Mouse (Mus musculus): ENCODE measurements around the gene Ifi35. TPM values are rescaled to one million over a fixed set of nuclear protein-coding genes. Genes with fewer than 3 reads are reported as not detected.
"Not testable (repeated sequence)": the region's sequence is repeated elsewhere in the genome, so short reads cannot be mapped to it uniquely, and the experiment has no call there.

Ifi35 gene
- total and polyA plus RNA-seq, 2 experiments from 2014 or later, result 3.9 to 5.3 TPM

DNA sequence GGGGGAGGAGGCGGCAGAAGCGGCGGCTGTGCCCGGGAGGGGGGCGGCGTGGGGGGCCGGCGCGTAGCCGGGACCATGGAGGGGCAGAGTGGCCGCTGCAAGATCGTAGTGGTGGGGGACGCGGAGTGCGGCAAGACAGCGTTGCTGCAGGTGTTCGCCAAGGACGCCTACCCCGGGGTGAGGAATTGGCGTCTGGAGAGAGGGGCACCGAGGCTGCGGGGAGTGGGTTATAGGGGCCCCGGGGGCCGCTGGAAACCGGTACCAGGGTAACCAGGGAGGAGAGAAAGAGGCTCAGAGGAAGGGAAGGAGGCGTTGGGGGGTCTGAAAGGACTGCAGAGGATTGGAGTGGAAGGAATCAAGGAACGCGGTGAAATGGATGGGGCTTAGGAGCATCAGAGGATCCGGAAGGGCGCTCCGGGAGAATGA lies 20.1 kb downstream of the Ifi35 start:
- peaks cover 17% of the 10 kb centered on the region for H3K4me1 ChIP-seq (ENCODE audit: insufficient read depth, low read length)
- DNase-seq (ENCODE audit: low spot score), result peak; percentile 53
- under 1% methylated on average over 27 of the region's 31 CpGs for WGBS
- peak overlapping the region; percentile 78 for H3K4me3 ChIP-seq (ENCODE audit: low read length)
- TF ChIP-seq CTCF (IDR thresholded peaks at IDR 0.05; ENCODE audit: low read depth), result no peak
- H3K27me3 ChIP-seq (ENCODE audit: insufficient read depth, low read length), result no peaks in the 10 kb centered on the region
- peak overlapping the region; percentile 89 for H3K27ac ChIP-seq
- no peaks in the 10 kb centered on the region for H3K9me3 ChIP-seq (ENCODE audit: low read length)
- no peaks in the 10 kb centered on the region for H3K36me3 ChIP-seq (ENCODE audit: insufficient read depth, low read length)
- ATAC-seq, result peak; percentile 21
- peak overlapping the region; percentile 83 for H3K9ac ChIP-seq (replicated peaks; ENCODE audit: low read length)
- peak overlapping the region; percentile 73 for H3K4me2 ChIP-seq (ENCODE audit: low read depth, low read length)

GRCm38 (mm10) chr11:101468731-101469130 lies 20.5 kb downstream of the Ifi35 start:
- Histone ChIP-seq H3K36me3 (ENCODE audit: insufficient read depth, low read length) (no peaks in the 10 kb centered on the region), H3K9ac (replicated peaks; ENCODE audit: low read length) (peak overlapping the region; percentile 83), H3K27ac (peak overlapping the region; percentile 89), H3K27me3 (ENCODE audit: insufficient read depth, low read length) (no peaks in the 10 kb centered on the region), H3K4me1 (ENCODE audit: insufficient read depth, low read length) (peaks cover 13% of the 10 kb centered on the region; the same call in 1 of the 2 replicates), H3K4me3 (ENCODE audit: low read length) (peak overlapping the region; percentile 78), H3K9me3 (ENCODE audit: low read length) (no peaks in the 10 kb centered on the region), H3K4me2 (ENCODE audit: low read depth, low read length) (peak overlapping the region; percentile 73)
- DNase-seq (ENCODE audit: low spot score) (no peak), ATAC-seq (no peak)
- TF ChIP-seq CTCF (IDR thresholded peaks at IDR 0.05; ENCODE audit: low read depth), result no peak
- under 1% methylated on average over 13 of the region's 13 CpGs for WGBS

GRCm38 (mm10) chr11:101469155-101469554 lies 20.9 kb downstream of the Ifi35 start:
- no peaks in the 10 kb centered on the region for H3K36me3 ChIP-seq (ENCODE audit: insufficient read depth, low read length)
- H3K4me3 ChIP-seq (ENCODE audit: low read length), result peak overlapping the region; percentile 78
- H3K27me3 ChIP-seq (ENCODE audit: insufficient read depth, low read length), result no peaks in the 10 kb centered on the region
- no peak for DNase-seq (ENCODE audit: low spot score)
- 52% methylated on average over 4 of the region's 4 CpGs for WGBS
- peak overlapping the region; percentile 83 for H3K9ac ChIP-seq (replicated peaks; ENCODE audit: low read length)
- no peaks in the 10 kb centered on the region for H3K9me3 ChIP-seq (ENCODE audit: low read length)
- ATAC-seq, result no peak
- H3K4me1 ChIP-seq (ENCODE audit: insufficient read depth, low read length), result peaks cover 8% of the 10 kb centered on the region; the same call in 1 of the 2 replicates
- no peak overlapping the region for H3K27ac ChIP-seq
- H3K4me2 ChIP-seq (ENCODE audit: low read depth, low read length), result peak overlapping the region; percentile 73
- no peak for TF ChIP-seq CTCF (IDR thresholded peaks at IDR 0.05; ENCODE audit: low read depth)

DNA sequence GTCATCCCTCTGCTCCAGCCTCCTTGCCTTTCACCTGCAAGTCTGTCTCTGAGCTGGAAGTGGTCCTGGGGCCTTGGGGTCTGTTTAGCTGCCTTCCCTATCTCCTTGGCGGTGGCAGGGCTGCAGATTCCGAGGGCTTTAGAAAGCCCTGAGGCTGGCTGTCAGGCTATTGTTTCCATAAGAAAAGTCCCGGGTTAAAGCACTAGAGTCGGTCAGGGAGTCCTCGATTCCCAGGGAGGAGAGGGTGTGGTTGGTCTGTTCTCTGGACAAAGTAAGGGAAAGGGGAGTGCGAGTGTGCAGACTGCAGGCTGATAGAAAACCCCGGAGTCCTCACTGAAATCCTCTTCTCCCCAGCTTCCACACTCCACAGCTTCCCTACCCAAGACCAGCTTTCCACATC lies 22.0 kb downstream of the Ifi35 start:
- Histone ChIP-seq H3K4me2 (ENCODE audit: low read depth, low read length) (peak overlapping the region; percentile 24; the same call in 1 of the 2 replicates), H3K27ac (no peak overlapping the region), H3K9me3 (ENCODE audit: low read length) (no peaks in the 10 kb centered on the region), H3K4me1 (ENCODE audit: insufficient read depth, low read length) (peaks cover 5% of the 10 kb centered on the region; the same call in 1 of the 2 replicates), H3K27me3 (ENCODE audit: insufficient read depth, low read length) (no peaks in the 10 kb centered on the region), H3K4me3 (ENCODE audit: low read length) (no peak overlapping the region), H3K9ac (replicated peaks; ENCODE audit: low read length) (0 out of 2 replicates have a peak overlapping the region, but pooled peaks have one; percentile 15), H3K36me3 (ENCODE audit: insufficient read depth, low read length) (no peaks in the 10 kb centered on the region)
- WGBS, result 21% methylated on average over 7 of the region's 7 CpGs
- TF ChIP-seq CTCF (IDR thresholded peaks at IDR 0.05; ENCODE audit: low read depth), result no peak
- no peak for ATAC-seq
- DNase-seq (ENCODE audit: low spot score), result no peak

DNA sequence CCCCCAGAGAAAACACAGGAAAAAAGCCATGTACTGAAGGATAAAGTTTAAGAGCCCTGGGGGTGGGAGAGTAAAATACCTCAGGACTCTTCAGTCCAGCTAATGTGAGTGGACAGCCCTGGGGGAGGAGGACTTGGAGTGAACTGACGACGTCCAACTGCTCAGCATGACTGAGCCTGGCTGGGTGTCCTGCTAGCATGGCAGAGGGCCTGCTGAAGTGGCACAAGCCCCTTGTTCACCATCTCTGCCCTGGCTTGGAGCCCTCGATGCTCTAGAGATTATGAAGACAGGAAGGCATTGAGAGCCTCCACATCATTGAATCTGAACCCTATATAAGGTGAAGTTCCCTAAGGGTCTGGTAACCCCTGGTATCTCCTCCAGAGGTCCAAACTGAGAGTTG lies 23.7 kb downstream of the Ifi35 start:
- H3K36me3 ChIP-seq (ENCODE audit: insufficient read depth, low read length), result no peaks in the 10 kb centered on the region
- H3K27me3 ChIP-seq (ENCODE audit: insufficient read depth, low read length), result no peaks in the 10 kb centered on the region
- 23% methylated on average over 3 of the region's 3 CpGs for WGBS
- ATAC-seq, result no peak
- H3K9ac ChIP-seq (replicated peaks; ENCODE audit: low read length), result no peak overlapping the region
- no peaks in the 10 kb centered on the region for H3K9me3 ChIP-seq (ENCODE audit: low read length)
- peak overlapping the region; percentile 55; the same call in 1 of the 2 replicates for H3K27ac ChIP-seq
- peaks cover 5% of the 10 kb centered on the region; the same call in 1 of the 2 replicates for H3K4me1 ChIP-seq (ENCODE audit: insufficient read depth, low read length)
- H3K4me2 ChIP-seq (ENCODE audit: low read depth, low read length), result no peak overlapping the region
- TF ChIP-seq CTCF (IDR thresholded peaks at IDR 0.05; ENCODE audit: low read depth), result no peak
- peak; percentile 35 for DNase-seq (ENCODE audit: low spot score)
- no peak overlapping the region for H3K4me3 ChIP-seq (ENCODE audit: low read length)

DNA sequence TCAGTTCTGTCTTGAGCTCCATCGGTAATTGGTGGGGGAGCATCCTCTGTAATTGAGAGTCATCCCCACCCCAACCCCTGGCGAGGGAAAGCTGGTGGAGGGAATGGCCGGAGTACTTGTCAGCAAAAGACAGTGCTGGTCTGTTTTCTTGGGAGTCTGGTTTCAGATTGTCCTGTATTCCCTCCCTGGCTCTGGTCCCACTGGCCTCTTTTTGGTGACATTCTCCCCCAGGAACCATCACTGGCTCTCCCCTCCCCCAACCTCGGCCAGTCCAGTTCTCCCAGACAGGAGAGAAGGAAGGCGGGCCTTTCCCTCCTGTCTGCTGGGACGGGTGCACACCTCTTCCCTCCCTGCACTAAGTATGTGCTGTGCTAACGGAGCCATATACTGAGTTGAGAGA lies 24.1 kb downstream of the Ifi35 start:
- no peak for TF ChIP-seq CTCF (IDR thresholded peaks at IDR 0.05; ENCODE audit: low read depth)

DNA sequence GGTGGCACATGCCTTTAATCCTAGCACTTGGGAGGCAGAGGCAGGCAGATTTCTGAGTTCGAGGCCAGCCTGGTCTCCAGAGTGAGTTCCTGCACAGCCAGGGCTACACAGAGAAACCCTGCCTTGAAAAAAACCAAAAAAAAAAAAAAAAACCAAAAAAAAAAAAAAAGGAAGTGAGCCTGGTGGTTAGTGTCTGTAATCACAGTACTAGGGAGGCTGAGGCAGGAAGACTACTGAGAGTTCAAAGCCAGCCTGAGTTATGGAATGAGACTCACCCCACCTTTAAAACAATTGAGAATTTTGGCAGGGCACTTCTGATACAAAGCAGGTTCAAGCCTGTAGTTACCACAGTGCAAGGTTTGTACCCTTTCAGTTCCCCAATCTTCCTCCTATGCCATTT lies 25.5 kb downstream of the Ifi35 start:
- not testable (repeated sequence) for H3K27me3 ChIP-seq (ENCODE audit: insufficient read depth, low read length); H3K4me1 ChIP-seq (ENCODE audit: insufficient read depth, low read length); H3K4me2 ChIP-seq (ENCODE audit: low read depth, low read length); H3K4me3 ChIP-seq (ENCODE audit: low read length); ATAC-seq; H3K9me3 ChIP-seq (ENCODE audit: low read length); H3K27ac ChIP-seq; DNase-seq (ENCODE audit: low spot score); H3K36me3 ChIP-seq (ENCODE audit: insufficient read depth, low read length); H3K9ac ChIP-seq (replicated peaks; ENCODE audit: low read length)
- WGBS, result 96% methylated on average over 1 of the region's 1 CpGs

More for the DNA sequence above, 24.1 kb downstream of the Ifi35 start:
- Histone ChIP-seq H3K4me3 (ENCODE audit: low read length) (no peak overlapping the region), H3K27ac (peak overlapping the region; percentile 55; the same call in 1 of the 2 replicates), H3K9ac (replicated peaks; ENCODE audit: low read length) (no peak overlapping the region), H3K9me3 (ENCODE audit: low read length) (no peaks in the 10 kb centered on the region), H3K4me2 (ENCODE audit: low read depth, low read length) (no peak overlapping the region), H3K4me1 (ENCODE audit: insufficient read depth, low read length) (peaks cover 7% of the 10 kb centered on the region), H3K27me3 (ENCODE audit: insufficient read depth, low read length) (no peaks in the 10 kb centered on the region), H3K36me3 (ENCODE audit: insufficient read depth, low read length) (no peaks in the 10 kb centered on the region)
- ATAC-seq (peak; percentile 22; the same call in 1 of the 2 replicates), DNase-seq (ENCODE audit: low spot score) (peak; percentile 58)
- WGBS, result 43% methylated on average over 7 of the region's 7 CpGs

Measured in hindbrain, postnatal 0 days (tissue).